Mouse (Mus musculus) embryonic fibroblast, embryonic 13.5 days (primary cell): ENCODE measurements at regions not wholly inside any gene's neighbourhood (a gene's known extent, or its start where the extent isn't known, plus 50 kb on each side); places are given as distances from the start of the nearest gene placed in this dataset.
"Not testable (repeated sequence)": the region's sequence is repeated elsewhere in the genome, so short reads cannot be mapped to it uniquely, and the experiment has no call there.

Experiments used
- H3K27ac ChIP-seq: 2 replicates; pipeline ENCODE4 v1.5.1; 2012; ENCODE audit warnings: low read length, control low read depth, inconsistent platforms; ENCODE audit not compliant: insufficient read depth
- H3K4me1 ChIP-seq: 2 replicates; pipeline ENCODE4 v1.6.1; 2011; ENCODE audit warnings: low read length; ENCODE audit not compliant: control insufficient read depth, insufficient read depth
- H3K4me3 ChIP-seq: 2 replicates; pipeline ENCODE4 v1.5.1; 2011; ENCODE audit warnings: mild to moderate bottlenecking, control low read depth, low read length; ENCODE audit not compliant: insufficient read depth
- CTCF ChIP-seq: IDR thresholded peaks from 2 replicates; pipeline ENCODE4 v1.5.1; 2011; ENCODE audit warnings: mild to moderate bottlenecking, control low read depth, low read length, moderate library complexity, borderline replicate concordance; ENCODE audit not compliant: insufficient read depth
- POLR2A ChIP-seq: IDR thresholded peaks from 2 replicates; pipeline ENCODE4 v1.6.1; 2011; ENCODE audit warnings: low read depth, mild to moderate bottlenecking, control low read depth, low read length, moderate library complexity

DNA sequence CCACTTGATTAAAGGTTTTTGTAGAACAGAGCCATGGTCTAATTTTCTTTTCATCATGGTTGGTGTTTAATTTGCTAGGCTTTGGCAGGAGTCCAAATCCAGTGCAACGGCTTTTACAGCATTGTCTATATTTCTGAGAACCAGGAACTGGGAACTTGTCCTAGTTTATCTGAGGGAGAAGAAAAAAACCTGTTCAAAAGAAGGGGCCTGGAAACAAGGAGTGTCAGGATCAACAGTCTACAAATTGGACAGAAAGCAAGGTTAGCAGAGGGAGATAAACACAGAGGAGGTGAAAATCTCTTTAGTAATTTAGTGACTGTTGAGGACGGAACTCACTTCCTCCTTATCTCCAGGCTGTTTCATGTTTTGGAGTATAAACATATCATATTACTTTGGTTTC lies 74.9 kb upstream of the C9orf72 start:
- Histone ChIP-seq H3K27ac (no peak overlapping the region), H3K4me3 (no peak overlapping the region), H3K4me1 (no peaks in the 10 kb centered on the region)
- TF ChIP-seq CTCF (no peak), POLR2A (no peak)

DNA sequence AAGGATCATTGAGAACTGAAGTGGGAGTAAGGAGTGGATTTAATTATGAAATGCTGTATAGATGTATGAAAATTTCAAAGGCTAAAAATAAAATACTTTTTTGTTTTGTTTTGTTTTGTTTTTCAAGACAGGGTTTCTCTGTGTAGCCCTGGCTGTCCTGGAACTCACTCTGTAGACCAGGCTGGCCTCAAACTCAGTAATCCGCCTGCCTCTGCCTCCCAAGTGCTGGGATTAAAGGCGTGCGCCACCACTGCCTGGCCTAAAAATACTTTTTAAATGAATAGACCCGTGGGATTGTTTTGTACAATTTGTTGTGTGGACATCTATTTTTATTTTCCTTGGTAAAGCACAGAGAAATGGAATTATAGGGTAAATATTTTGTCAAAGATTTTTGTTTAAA lies 74.4 kb upstream of the C9orf72 start:
- H3K27ac ChIP-seq, H3K4me3 ChIP-seq, H3K4me1 ChIP-seq: not testable (repeated sequence)

DNA sequence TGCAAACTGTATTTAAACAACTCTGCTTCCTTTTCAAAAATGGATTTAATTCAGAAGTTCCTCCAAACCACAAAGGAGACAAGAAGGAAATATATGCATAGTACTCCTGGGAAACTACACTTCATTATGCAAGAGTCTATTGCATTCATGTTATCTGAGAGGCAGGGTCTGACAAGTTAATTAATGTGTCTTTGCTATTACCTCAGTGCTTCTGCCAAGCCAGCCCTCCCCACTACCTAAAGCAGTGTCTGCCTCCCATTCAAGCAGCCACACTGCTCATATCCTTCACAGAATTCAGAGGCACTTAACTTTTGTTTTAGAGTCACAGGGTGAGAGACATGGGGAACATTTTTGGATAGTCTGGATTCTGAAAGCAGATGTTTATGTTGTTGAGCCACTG lies 58.6 kb upstream of the C9orf72 start:
- H3K4me3 ChIP-seq: no peak overlapping the region
- H3K4me1 ChIP-seq: no peaks in the 10 kb centered on the region
- TF ChIP-seq CTCF: no peak
- no peak for TF ChIP-seq POLR2A
- no peak overlapping the region for H3K27ac ChIP-seq
